Mouse (Mus musculus) gastrocnemius, postnatal 4 days (tissue): Measurements from ENCODE around the gene Olfr874. TPM values are rescaled to one million over a fixed set of nuclear protein-coding genes. Genes with fewer than 3 reads are reported as not detected.
"Not testable (repeated sequence)": the region's sequence is repeated elsewhere in the genome, so short reads cannot be mapped to it uniquely, and the experiment has no call there.

Source experiments
- DNase-seq, 2 experiments: peaks; one replicate each; pipeline ENCODE4 v3.0.0; 2021 to 2022; ENCODE audit warnings: low spot score in 2 of 2, mixed read lengths in 2 of 2
- long read RNA-seq, 2 experiments: library from polyadenylated mRNA; stranded (forward); transcript quantifications; one replicate each; pipeline ENCODE4 v2.0.0; 2021
- total RNA-seq, 2 experiments: library from RNA; stranded (reverse); gene quantifications; 2 replicates each; pipeline ENCODE4 v1.2.3; 2021

Gene Olfr874
- total RNA-seq, result not detected
- long read RNA-seq, experiment 1, result 0 reads
- long read RNA-seq, experiment 2, result 0 reads

DNA sequence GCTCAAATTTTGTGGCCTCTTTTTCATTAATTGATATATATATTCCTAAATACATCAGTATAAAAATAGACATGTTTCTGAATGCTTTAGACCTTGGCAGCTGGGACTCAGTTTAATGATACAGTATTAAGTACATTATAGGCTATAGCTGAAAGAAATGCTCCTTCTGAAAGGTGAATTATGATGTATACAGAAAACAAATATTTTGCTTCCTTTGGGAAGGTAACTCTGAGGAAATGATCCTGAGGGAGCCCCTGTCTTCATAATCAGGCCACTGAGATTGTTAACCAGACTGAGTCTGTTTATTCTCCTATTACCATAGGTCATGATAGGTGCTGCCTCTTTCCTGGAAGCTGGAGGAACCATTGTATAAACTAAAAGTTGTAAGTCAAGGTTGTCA is at the start of gene Olfr874:
Gene Olfr874 (plus strand): TSS at position 301 of the 400 bp plus-strand sequence.
- no peak for DNase-seq

DNA sequence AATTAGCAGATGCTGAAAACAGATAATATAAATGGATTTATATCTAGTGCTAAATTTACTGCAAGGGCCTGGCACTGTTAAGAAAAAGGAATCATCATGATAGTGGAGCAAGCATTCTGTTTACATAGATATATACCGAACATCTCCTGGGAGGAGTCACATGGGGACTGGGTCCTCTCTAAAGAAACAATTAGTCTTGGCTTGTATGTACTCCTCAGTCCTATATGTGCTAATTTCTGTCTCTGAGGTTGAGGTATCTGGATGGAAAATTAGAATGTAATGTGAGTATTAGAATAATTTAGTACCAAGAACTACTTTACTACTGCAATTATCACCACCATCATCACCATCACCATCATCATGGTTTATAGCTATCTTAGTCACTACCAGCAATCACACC is 28.8 kb upstream of the Olfr874 start, which contains the start of gene Olfr160:
Gene Olfr160 (minus strand): TSS at position 101 of the 400 bp plus-strand sequence.
- DNase-seq, result no peak

DNA sequence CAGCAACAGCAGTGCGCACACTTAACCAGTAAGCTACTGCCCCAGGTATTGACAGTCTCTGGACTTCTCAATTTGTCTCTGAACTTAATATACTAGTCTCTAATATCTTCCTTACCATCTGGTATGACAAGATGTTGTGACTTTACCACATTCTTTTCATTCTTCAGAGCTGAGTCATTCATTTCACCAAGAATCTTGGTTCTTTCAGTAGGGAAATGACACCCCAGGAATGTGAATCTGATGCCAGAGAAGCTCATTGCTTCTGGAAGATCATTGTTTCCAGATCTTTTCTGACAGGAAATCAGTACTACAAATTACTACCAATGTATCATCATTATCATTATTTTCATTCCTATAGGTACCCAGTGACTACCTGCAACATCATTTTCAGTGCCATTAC is 10.6 kb upstream of the Olfr874 start:
- no peak for DNase-seq

DNA sequence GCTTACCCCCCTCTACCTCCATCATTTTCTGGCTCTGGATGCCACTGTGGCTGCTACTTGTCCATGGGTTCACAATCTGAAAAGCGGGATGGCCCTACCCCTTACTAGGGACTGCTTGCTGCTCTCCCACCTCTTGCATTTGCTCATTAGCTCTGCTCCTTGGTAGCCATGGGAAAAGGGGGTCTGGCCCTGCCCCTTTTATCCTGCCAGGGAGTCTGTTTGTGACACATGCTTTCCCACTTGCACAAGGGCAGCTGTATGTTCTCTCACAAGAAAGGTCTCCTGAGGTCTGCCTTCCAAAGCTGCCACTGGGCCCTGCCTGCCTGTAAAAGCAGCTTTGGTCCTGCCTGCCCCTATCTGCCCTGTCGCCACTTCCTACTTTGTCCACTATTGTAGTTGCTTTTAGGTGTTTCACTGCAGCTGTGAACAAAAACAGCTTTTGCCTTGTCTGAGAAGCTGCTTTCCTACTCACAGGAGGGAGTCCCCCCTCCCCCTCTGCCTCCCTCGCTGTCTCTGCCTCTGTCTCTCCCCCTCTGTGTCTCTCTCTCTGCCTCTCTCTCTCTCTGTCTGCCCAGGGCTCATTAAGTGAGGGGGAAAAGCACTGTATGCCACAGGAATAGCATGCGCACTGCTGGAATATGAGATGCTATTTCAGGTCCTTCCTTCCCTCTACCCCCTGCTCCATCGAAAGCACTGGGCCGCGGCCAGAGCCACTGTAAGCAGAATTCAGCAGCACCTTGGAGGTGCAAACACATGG is 5.6 kb downstream of the Olfr874 start:
- no peak for DNase-seq

DNA sequence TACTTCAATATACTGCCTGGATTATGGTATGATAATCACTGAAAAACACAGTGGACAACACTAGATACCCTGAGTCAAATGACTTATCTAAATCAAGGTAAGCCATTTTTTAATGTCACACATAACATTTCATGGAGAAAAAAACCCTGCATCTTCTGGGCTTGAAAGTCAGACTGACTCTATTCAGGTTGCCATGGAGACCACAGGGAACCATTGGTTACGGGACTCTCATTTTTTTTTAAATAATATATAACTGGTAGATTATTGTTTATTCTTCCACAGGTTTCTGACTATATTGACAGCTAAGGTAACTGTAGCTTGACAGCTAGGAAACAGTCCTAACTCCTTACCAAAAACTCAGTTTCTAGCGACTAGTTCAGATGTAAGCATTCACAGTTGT is 6.6 kb downstream of the Olfr874 start:
- DNase-seq, result no peak

DNA sequence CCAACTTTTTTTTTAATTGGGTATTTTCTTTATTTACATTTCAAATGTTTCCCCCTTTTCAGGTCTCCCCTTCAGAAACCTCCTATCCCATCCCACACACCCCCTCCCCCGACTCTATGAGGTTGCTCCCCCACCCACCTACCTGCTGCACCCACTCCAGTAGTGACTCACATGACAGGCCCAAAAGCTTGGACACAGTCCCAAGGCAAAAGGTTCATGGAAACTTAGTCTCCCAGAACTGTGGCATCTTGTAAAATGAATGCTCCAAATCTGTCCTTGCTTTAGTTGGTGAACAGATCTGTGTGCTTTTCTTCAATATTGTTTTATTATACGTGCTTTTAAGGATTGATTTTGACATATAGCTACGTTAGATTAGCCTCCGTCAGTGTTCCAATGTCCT is 7.1 kb downstream of the Olfr874 start:
- DNase-seq, result no peak

DNA sequence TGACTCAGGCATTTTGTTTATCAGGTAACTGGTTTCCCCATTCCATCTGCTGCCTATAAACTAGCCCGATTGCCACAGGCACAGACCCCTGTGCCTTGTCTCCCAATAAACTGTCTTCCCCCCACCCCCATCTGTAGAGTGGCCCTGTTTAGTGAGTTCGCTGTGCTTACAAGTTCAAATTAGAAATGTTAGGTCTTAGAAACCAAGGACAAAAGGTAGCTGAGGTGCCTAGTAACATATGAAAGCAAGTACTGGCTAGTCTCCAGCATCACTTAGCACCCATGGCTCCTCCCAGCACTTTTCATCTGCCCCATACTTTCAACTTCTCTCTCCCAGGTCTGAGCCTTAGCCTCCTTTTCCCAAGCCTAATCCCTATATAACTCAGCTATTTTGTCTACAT is 16.8 kb downstream of the Olfr874 start:
- no peak for DNase-seq

DNA sequence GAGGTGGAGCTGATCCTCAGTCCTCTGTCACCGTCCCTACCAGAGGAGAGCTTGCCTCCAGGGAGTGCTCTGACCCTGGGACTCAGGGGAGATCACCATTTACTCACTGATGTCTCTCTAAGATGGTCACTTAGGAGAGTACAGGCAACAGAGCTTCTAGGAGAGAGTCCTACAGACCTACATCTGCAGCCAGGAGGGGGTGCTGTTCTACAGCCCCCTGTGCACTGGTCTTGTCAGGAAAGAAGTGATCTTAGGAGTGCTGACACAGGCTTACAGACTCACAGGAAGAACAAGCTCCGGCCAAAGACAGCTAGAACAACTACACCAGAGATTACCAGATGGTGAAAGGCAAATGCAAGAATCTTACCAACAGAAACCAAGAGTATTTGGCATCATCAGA is 17.6 kb downstream of the Olfr874 start:
- no peak for DNase-seq

DNA sequence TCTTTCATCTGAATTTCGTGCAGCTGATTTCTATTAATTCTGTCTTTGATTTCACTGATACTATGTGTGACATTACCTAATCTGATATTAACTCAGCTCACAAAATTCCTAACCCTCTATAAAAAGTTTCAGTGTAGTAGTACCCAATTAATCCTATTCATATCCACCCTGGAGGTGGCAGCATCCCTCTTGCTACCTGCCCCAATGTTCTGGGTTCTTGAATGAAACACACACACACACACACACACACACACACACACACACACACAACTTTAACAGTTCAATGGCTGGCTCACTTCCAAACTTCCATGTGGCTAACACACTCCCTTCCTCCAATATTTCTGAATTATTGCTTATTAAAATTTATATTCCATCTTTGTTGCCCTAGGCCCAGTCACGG is 25.8 kb downstream of the Olfr874 start:
- DNase-seq, result no peak

DNA sequence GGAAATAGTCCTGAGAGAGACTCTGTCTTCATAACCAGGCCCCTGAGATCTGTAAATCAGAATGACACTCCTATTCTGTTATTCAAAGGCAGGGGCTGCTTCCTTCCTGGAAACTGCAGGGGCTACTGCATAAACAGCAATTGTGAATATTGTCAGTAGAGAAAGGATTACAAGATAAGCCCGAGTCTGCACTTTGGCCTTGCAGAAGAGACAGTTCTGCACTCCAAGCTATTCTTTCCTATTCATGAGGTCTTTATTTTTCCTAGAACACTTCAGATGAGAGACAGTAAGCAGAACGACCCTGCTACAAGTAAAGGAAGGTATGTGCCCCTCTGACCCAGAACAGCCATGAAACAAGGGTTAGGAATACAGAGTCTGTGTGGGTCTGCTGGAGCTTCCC is 26.9 kb downstream of the Olfr874 start, which contains the start of gene Olfr875:
Gene Olfr875 (plus strand): TSS at position 99 of the 400 bp plus-strand sequence.
- DNase-seq, result no peak

DNA sequence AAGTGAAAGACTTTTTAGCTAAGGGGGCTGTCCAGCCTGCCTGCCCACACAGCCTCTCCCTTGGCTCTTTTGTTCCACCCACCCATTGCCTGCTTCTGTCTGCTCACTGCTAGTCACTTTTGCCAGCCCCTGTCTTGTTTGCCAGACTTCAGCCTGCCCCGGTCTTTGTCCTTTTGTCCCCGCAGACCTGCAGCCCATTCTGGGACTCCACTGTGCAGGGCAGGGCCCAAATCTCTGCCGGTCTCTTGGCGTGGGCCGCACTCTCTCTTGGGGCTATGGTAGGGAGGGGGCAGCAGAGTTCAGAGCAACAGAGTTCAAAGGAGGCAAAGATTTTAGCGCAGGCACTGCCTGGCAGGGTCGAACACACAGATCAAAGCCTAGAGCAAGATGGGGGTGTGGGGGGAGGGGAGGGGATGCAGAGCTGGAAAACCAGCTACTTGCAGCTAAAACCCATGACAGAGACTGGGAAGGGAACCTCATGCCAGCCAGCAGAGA is 37.9 kb downstream of the Olfr874 start:
- no peak for DNase-seq

DNA sequence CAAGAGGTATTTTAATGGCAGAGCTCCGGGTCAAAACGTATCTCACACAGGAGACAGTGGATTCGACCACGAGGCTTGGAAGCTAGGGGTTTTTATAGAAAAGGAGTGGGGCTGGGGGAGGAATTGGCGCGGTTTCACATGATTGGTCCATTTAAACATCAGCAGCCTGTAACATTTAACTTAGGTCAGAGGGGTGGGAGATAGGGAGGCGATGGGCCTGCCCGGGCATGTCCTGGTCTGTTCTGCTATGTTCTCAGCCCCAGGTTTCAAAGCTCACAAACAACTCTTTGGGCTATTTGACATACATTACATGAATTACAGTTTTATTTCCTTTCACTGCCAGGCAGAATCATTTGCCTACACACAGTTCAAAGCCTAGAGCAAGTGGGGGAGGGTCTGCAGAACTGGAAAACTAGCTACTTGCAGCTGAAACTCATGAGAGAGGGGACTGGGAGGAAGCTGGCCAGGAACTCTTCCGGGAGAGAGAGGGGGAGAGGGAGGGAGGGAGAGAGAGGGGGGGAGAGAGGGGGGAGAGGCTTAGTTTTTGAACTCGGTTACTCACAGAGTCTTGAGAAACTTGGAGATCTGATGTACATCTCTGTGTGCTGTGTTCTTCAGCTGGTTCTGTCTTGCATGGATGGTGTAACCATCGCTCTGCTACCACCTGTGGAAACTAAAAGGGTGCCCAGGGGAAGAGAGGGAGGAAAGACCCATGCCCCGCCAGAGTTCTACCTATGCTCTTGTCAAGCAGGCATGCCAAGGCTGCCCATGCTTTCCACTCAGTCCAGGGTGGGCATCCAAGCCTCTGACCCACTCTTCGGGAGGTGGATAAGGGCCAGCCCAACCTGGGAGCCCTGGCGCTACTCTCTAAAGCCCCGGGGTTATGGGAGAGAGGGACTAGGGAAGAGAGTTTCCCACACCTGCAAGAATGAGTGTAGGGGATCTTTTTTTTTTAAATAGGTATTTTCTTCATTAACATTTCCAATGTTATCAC is 38.8 kb downstream of the Olfr874 start:
- not testable (repeated sequence) for DNase-seq

DNA sequence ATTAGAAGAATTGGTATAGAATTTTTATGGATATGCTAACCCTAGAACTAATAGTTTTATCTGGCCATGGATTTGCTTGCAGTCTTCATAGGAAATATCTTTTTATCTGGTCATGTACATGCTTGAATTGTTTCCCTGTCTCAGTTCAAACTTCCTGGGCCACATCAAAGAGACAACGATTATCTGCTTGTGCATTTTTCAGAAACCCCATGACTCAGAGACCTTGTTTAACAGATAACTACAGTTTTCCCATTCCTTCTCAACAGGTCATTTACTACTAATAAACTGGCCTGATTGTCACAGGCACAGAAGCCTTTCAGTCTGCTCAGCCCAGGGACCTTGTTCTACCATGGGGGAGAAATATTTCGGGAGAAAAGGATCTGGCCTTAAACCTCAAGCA is 41.5 kb downstream of the Olfr874 start:
- no peak for DNase-seq

Other genes starting within 250 kb of the Olfr874 start
- 10 to 100 TPM; 50.7 to 55.3 TPM for gene Esam, start 217.0 kb upstream of the Olfr874 start, total RNA-seq
- gene Vsig2, start 205.9 kb upstream of the Olfr874 start, total RNA-seq, result 1 to 10 TPM; 2.9 to 6.8 TPM
- 1 to 10 TPM; 2.3 to 3.2 TPM for gene Nrgn, start 192.2 kb upstream of the Olfr874 start, total RNA-seq
- 1 to 10 TPM; 6.0 to 7.2 TPM for gene Siae, start 189.4 kb upstream of the Olfr874 start, total RNA-seq
- 1 to 10 TPM; 1.4 TPM for gene Spa17, start 131.4 kb upstream of the Olfr874 start, total RNA-seq
- 10 to 100 TPM; 75.0 to 76.6 TPM for gene Tbrg1, start 87.8 kb upstream of the Olfr874 start, total RNA-seq
- not detected for gene Panx3, start 75.9 kb upstream of the Olfr874 start, total RNA-seq
- not detected for gene Olfr160, start 28.9 kb upstream of the Olfr874 start, total RNA-seq
- not detected for gene Olfr875, start 26.8 kb downstream of the Olfr874 start, total RNA-seq
- not detected for gene Olfr876, start 57.9 kb downstream of the Olfr874 start, total RNA-seq
- gene Olfr877, start 109.2 kb downstream of the Olfr874 start, total RNA-seq, result not detected
- gene Olfr145, start 151.6 kb downstream of the Olfr874 start, total RNA-seq, result not detected
- not detected for gene Olfr878, start 172.7 kb downstream of the Olfr874 start, total RNA-seq
- not detected for gene Olfr881, start 246.7 kb downstream of the Olfr874 start, total RNA-seq